Mouse (Mus musculus) right cerebral cortex, postnatal 25 days (tissue): ENCODE measurements around the gene Cdc7.
"Not testable (repeated sequence)": the region's sequence is repeated elsewhere in the genome, so short reads cannot be mapped to it uniquely, and the experiment has no call there.

Experiments used
- DNase-seq: peaks from one replicate; pipeline ENCODE4 v3.0.0; 2022

Cdc7 gene

DNA sequence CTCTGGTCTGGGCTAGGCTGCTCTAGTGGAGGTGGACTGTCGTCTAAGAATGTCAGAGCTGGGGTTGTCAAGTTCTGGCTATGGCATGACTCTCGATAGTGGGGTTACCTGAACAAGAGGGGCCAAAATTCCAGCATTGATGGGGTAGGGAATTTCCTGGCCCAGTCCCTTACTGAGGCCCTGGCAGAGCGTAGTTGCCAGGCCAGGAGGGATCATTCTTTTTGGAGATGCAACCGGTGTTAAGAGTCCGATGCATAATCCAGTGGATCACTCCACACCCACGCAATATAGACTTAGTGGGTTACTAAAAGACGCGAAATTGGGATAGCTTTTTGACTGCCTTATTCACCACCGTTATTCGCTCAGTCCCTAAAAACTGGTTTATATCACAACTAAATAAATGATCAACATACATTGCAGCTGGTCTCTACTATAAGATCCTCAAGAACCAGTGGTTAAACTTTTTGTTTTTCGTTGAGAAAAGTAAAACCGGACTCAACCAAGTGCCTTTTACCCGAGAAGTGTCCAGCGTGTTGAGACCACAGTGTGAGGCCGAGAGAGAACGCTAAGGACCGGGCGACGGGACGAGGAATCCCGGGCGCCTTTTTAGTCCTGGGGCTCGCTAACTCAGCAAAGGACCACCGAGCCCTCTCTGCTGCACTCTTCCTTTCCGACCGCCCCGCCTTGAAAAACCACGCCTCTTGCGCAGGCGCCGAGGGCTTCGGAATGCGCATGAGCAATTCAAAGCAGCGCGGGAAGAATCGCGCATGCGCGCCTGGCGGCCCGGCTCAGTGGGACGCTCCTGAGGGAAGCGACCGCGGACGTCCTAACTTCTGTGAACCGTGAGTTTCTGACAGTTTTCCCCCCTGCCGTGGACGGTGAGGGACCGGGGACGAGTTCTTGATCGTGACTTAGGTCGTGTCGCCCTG is at the start of gene Cdc7:
Gene Cdc7, plus strand, starts transcription at position 739 of the 929 bp plus-strand sequence.
- peak; percentile 91 for DNase-seq

DNA sequence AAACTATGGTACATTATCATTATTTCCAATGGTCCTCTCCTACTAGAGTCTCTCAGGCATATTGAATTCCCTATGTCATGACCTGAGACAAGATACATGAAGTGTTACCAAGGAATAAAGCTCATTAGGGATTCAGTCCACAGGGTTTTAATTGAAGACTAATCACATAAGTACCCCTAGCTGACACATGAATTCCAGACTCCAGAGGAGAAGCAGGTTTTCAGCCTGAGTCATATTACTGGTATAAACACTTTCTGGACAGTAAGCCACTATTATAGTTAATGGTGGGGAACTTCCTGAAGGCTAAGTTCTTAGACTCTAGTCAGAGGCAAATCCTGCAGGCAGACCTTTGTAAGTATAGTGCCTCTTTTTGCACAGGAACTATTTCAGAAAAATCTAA is 44.8 kb upstream of the Cdc7 start:
- no peak for DNase-seq

DNA sequence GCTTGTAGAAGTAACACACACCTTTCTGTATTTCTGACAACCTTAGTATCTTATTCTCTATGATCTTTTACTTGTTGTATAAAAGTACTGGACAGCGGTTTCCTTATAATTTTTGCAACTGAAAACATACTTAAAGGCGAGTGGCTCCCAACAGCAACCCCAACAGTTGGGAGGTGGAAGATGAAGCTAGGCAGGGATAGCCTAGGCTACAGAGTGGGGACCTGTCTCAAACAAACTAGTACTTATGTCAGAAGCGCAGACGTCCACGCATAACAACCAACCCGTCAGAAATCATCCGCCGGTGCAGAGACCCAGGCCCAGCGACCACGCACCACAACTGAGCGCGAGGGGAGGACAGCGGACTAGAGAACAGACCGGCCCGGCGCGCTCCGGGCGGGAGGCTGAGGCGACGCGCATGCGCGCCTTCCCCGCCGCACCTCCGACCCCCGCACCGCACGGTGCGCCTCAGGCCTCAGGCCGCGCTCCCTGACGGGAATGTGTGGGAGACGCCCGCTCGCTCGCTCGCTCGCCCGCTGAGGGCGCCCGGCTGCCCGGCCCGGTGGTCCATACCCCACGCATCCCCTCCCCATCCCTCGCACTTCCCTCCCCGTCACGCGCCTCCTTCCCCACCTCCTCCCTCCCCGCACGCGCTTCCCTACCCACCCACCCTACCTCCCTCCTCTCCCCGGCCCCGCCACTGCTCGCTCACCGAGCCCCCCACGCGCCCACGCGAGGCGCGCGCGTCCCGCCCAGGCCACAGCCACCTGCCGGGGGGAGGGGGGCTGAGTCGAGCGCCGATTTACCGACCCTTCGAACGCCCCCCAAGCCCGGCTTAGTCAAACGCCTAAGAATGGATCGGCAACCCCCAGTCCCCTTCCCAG is 38.4 kb upstream of the Cdc7 start, which contains the start of gene Hfm1:
Gene Hfm1, minus strand, starts transcription at position 834 of the 881 bp plus-strand sequence.
- DNase-seq: peak; percentile 78

DNA sequence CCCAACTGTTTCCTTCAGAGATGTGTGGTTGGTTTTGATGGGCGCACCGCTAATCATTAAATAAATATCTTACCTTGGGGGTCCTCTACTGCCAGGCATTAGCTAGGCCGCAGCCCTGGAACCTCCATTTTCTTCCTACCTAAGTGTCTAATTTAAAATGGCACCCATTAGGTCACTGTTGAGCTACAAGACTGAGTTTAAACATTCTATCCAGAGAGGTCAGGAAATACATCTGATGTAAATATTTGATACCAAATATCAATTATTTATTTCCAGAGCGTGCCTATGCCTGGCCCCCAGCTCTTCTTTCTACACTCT is 37.8 kb upstream of the Cdc7 start:
- DNase-seq: no peak

DNA sequence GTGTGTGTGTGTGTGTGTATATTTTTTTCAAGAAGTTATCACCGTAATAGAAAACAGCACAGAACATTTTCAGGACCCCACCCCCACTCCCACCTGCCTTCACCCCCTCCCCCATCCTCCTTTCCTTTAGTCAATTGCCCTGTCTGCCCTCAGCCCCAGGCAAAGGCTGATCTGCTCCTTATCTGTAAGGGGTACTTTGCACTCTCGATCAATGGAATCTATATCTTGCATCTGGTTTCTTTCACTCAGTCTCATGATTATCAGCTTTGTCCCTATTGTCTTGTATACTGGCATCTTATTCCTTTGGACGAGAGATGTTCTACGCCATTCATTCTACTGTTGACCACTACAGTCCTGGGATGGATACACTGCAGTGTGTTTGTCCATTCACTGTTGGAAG is 36.1 kb upstream of the Cdc7 start:
- DNase-seq: no peak

DNA sequence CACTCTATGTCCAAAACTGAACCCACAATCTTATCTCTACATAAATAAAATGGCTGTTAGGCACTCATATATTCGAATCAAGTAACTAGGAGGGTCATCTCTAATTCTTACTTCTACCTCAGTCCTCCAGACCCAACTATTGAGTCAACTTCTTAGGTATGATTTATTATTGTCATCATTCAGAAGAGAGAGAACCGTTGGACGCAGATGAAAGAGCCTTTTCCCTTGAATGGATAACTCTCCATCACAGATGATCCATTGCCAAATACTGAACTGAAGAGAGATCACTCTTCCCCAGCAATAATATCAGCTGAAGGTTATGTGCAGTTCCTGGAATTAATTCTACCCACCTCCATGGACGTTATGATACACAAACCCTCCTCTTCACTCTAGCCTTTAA is 17.8 kb upstream of the Cdc7 start:
- DNase-seq: no peak

DNA sequence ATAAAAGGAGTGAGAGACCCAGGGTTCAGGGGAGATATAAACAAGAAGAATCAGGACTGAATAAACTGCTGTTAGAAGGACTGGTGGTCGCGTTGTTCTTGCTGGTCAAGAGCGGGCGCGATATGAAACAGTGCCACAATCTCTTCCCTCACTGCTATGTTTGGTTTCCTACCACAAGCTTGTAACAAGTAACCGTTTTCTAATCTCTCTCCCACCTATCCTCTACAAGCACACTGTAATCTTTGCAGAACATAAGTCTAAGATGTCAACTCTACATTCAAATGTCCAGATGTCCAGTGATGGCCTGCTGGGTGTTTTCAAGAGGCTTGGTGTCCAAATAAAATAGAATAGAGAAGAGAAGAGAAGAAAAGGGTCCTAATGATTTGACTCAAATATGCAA is 15.4 kb upstream of the Cdc7 start:
- DNase-seq: no peak

DNA sequence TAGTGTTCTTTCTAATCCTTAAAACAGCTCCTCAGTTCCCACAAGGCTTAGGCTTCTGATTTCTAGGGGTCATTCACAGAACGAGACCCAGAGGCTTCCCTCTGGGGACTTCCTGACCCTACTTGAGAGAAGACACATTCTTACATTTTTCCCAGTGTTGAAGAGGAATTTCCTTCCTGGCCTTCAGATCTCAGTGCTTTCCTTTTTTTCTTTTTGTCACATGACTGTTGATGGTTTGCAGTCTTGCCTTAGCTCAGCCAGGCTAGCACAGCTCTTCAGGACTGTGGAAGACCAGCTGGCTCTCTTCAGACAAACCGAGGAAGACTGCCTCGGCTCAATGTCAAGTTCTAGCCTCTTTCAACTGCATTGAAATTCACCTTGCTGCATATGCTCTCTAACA is 7.7 kb upstream of the Cdc7 start:
- no peak for DNase-seq

DNA sequence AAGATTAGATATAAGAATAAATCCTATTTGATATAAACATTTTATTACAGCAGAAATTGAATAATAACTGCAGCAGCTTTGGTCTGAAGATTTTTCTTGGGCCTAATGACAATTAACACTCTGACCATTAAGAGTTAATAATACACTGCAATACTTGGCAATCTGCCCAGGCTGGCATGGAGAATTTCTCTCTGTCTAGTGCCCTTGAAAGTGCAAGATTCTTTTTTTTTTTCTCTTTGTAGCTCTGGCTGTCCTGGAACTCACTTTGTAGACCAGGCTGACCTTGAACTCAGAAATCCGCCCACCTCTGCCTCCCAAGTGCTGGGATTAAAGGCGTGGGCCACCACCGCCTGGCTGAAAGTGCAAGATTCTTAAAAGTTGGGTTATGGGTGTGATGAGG is 5.1 kb upstream of the Cdc7 start:
- DNase-seq: no peak

DNA sequence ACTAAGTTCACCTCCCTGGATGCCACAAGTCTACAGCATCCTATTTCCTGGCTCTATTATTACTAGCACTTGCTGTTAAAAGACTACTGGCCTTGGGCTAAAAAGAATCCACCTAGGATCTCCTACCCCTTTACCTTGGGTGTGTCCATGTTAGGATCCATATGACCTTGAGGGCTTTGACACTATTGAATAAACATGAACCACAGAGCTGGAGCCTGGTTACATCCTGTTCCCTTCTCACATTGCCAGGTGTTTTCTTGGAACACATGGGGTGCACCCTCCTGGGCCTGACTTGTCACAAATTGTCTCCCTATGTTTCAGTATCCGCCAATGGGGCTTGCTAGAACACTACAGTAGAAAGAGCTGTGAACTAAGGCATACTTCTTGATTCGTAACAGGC is 3.7 kb upstream of the Cdc7 start:
- DNase-seq: no peak

DNA sequence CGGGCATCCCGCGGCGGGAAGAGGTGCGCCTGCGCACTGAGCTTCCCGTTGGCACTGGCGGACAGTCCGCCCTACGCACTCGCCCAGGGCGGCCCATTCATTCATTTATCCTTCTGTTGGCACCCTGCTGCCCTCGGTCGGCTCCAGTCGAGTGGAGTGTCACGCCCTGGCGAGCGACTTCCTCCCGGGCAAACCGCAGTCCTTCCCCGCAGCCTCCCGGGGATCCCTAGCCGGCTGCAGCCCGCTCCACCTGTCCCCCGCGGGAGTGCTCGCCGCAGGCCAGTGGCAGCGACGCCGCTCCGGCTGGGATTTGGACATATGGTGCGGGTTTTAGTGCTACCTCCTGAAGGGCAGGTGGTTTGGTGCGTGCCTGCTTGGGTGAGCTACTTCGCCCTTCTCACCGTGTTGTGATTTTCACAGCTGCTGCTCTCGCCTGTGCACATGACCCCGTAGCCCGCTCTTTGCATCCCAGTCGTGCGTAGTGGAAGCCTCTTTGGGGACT is 442 bp downstream of the Cdc7 start:
- DNase-seq: no peak

DNA sequence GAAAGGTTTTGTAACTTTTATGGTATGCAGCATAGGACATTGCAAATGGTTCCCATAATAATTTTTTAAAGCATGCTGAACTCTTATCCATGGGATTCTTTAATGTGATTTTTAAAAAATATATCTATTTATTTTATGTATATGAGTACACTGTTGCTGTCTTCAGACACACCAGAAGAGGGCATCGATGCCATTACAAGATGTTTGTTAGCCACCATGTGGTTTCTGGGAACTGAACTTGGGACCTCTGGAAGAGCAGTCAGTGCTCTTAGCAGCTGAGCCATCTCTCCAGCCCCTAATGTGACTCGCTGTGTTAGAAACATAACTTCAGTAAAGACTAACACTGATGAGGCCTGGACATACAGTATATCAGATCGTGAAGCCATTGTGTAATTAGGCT is 2.3 kb downstream of the Cdc7 start:
- DNase-seq: no peak

DNA sequence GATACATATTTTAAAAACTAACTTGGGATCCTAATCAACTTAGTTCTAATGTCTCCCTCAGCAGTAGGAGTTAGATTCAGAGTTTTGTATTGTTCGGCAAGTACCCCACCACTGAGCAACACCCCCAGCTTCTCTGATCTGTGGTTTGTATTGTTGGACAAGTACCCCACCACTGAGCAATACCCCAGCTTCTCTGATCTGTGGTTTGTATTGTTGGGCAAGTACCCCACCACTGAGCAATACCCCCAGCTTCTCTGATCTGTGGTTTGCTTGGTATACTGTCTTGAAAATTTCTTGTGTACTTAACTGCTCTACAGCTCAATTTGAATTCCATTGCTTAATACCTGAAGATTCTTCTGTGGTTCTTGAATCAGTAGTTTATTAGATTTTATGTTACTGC is 3.5 kb downstream of the Cdc7 start:
- DNase-seq: no peak

DNA sequence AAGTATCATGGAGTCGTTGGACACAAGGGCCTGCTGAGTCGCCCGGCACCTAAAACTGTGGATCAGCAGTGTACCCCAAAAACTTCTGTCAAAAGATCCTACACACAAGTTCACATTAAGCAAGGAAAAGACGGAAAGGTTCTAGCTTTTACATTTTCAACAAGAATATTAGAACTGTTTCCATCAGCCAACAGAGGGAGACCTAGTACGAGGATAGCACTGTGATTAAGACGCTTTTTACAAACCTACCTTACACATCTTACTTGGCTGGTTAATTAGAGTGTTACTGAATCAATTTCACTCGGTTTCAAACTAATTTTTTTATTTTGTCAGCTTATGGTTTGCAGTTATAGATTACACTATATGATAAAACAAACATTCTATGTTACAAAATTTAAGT is 9.8 kb downstream of the Cdc7 start:
- DNase-seq: no peak

DNA sequence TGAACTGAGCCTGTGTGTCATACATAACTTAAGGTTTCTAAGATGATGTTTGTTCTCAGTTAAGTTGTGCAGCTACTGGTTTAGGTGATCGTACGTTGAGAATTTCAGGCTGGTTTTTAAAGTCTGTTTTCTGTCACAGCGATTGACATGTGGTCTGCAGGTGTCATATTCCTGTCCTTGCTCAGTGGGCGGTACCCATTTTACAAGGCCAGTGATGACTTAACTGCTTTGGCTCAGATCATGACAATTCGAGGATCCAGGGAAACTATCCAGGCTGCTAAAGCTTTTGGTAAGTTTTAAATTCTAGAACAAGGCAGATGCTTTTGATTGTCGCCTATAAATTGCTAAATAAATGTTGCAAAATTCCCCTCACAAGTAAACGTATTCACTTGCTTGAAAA is 15.0 kb downstream of the Cdc7 start:
- DNase-seq: no peak

DNA sequence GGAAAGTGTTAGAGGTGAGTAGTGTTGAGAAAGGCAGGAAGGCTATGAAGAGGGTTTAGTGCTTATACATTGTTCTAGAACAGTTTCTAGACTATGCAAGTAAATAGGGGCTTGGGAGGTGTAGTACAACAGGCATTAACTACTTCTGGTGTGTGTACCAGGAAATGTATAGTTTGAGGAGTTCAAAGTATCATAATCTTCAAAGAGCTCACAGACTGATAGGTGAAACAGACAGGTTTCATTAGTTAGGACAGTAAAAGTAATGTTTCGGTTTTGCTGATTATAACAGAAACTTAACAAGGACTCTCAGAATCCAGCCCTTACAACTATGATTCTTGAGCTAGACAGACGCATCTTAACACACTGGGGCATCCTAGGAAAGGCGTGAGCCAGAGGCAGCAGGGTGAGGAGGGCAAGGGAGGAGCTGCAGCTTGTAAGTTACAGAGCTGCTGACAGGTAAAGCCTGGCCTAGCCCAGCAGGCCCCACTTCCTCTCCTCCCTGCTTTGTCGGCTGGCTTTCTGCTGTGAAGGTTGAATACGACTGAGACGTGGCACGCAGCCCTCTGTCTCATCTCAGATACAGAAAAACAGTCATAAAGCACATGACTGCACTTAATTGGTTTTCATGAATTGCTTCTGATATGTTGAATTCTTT is 18.3 kb downstream of the Cdc7 start:
- DNase-seq: no peak

DNA sequence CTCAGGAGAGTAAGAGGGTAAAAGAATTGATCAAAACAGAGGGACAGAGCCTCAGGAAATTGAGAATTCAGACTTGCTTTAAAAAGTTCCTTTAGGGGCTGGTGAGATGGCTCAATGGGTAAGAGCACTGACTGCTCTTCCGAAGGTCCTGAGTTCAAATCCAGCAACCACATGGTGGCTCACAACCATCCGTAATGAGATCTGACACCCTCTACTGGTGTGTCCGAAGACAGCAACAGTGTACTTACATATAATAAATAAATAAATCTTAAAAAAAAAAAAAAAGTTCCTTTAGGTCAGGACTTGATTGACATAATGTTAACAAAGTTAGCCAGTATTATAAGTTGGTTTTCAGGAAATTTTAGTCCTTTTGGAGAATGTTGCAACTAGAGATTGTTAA is 20.8 kb downstream of the Cdc7 start:
- not testable (repeated sequence) for DNase-seq

DNA sequence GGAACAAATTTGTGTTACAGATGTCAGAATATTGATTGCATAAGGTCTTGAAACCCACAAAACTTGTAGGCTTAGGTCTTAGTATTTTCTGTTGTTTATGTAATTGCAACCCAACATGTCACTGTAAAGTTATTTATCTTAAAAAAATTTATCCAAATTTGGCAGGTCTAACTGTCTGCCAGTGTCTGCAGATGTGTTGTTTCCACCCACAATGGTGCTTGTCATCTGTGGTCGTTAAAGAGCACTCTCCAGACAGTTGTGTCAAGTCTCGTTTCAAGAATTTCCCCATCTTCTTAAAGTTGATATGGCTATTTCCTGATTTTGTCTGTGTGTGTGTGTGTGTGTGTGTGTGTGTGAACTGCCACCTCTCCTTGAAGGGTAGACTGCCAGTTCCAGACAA is 21.5 kb downstream of the Cdc7 start:
- DNase-seq: no peak

DNA sequence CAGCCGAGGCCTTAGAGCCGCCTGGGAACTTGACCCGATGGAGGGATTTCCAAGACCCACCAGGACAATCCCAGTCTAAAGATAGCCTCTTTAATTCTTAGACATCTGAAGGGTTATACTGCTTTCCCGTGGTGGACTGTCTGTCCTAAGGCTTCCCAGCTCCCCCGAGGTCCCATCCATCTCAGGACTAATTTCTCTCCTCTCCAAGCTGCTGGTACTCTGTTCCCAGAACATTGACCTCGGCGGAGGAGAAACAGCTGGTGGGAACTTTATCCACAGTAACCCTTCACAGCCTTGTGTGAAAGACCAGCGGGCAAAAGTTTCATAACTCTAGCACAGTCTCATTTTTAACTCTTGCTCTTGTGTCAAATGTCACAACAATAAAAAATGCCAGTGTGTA is 25.1 kb downstream of the Cdc7 start:
- DNase-seq: no peak

DNA sequence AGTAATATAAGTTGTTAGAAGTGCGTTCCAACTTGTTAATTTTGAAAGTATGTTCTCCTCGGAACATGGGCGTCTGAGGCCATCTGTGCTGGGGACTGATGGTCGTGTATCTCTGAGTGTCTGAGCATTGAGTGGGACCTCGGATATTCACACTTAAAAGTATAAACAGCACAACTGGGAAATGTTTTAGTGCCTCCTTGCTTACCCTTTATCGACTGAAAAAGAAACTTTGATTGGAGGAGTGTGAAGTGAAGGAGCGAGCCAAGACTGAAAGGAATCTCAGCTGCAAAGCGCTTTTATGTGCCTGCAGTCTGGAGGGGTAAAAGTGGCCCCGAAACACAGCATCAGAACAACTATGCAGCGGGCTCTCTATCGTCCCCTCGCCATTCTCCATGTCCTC is 25.7 kb downstream of the Cdc7 start:
- no peak for DNase-seq

DNA sequence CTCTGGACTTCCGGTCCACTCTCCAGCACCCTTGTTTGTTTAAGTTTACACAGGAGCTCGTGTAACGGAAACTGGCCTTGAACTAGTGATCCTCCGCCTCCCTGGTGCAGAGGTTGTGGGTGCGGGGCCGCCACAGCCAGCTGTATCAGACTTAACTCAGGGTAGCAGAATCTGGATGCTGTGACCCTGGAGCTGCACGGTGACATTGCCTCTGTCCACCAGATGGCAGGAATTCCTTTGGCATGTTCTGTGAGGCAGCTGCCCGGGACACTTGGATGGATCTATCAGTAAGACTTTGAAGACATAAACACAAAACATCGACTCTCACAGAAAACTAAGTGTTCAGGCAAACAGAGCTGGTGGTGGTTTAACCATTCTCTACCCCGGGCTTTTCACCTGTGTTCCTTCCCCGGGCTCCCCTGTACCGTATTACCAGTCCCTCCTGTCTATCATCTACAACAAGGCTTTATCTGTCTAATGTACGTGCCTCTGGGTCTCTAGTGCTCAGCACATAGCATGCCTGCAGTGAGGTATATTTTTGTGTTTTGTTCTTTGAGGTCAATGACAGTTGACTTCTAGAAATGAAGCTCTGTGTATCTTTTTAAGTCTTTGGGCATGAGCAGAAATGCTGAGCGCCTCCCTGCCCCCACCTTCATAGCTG is 26.6 kb downstream of the Cdc7 start:
- peak; percentile 13 for DNase-seq

DNA sequence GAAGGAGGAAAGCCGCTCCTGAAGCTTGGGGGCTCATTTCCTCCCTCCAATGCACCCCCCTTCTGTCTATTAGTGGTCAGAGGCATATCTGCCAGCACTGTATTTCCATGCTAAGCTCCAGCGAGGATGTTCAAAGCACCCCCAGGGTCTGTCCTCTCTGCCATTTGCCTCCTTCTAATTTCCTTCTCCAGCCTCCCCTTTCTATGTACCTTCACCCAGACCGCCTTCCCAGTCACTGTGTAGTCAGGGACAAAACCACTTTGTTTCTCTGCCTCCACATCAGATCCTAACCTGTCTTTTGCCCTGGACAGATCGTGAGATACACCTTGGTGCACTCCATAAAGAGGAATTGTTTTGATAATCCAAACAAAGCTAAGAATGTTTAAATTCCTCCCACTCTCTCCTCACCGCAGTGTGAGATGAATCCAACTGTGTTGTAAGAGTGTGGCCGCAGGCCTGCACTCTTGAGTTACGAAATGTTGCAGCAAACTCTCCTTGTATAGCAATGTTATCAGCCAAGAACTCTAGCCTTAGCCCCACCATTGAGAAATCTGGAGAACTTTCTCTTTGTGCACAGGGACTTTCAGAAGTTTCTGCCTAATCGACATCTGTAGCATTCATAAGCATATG is 27.3 kb downstream of the Cdc7 start:
- no peak for DNase-seq
